Mouse (Mus musculus): ENCODE measurements around the gene Gucy1a1.

Gene Gucy1a1

DNA sequence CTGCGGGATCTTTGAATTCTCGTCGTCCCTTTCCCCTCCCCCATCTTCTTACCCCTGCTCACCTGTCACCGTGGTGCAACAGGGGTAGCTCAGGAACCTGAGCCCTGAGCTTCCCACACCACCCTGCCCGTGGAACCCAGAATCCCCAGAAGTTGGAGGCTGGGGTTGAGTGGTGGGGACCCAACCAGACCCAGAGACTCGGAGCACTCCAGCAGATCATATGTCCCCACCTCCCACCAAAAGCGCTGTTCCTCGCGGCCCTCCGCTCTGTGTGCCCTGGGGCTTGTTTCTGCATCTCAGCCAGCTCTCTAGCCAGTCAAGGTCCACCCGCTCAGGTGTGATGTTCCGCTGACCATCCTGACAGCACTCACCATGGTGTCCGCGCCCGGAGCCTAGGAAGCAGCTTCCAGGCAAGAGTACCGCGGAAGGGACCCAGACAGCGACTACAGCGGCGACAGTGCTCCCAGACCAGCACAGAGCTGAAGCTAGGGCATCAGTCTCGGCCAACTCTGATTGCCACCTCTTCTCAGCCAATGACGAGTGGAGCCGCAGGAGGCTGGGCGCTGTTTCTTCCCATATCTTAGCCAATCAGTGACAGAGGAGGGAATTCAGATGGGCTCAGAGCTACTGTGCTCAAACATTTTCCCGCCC is 71.3 kb downstream of the Gucy1a1 start, which contains the start of gene Gucy1b1:
Gene Gucy1b1 (minus strand): TSS at position 489 of the 651 bp plus-strand sequence.
- in situ Hi-C loops (cut with MseI, MboI): no loop called here

DNA sequence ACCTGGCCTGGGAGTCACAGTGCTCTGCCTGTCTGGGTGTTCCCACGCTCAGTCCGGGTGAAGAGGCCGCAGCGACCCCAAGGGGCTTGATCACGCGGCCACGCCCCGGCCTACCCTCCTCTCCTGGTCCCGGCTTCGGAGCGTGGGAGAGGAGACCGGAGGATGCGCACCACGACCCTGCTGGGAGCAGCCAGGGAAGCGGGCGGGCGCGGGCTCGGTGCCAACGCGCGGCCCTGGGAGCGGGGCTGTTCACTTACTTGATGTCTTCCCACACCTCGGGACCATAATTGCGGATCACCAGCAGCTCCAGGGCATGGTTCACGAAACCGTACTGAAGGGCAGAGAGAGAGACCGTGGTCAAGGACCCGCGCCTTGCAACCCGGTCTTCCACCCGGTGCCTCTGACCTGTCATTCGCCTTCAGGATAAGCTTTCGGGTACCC is 71.8 kb downstream of the Gucy1a1 start:
- in situ Hi-C loops (cut with MseI, MboI): no loop called here

DNA sequence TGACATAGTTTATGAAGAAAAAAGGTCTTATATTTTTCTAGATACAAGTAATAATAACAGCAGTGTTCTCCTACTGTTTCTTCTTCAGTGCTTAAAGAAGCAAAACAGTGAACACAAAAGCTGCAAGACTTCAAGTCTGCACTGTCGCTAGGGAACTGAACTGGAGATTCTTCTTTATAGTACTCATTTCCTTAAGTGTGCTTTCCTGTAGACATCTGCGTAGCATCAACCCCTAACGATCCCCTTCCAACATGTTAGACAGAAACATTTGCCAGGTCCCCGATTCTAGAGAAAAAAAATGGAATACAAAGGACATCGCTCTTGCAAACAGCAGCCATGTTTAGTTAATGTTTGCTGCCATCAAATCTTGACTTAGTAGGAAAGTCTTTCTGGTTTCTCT is 77.8 kb downstream of the Gucy1a1 start:
- in situ Hi-C loops (cut with MseI, MboI): no loop called here

DNA sequence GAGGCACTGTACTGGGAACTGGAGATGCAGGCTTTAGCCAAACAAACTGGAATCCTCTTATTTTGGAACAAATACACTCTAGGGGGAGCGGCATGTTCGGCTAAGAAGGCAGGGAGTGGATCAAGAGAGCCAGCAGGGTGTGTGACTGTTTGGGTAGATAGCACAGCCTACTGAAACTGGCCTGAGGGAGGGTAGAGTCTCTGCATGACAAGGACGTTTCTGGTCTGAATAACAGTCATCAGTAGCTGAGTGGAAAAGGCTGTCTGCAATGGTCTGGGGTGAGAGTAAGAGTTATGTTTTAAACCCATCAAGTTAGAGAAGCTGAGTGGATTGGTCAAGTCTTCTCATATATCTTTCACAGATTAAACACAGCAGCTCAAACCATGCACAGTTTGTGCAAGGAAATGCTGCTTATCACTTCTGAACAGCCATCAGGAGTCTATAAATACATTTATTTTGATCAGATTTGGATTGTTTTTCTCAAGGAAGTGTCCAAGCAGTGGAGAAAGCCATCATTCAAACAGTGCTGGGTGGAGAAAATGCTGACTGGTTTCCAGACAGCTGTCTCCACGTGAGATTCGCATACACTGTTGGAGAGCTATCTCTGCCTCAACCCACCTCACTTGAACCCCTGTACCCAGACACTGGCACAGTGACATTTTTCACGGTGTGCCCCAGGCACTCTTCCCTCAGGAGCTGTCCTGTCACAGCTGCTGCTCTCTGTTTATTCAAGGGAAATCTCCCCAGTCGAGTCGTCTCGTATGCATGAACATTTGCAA is 84.0 kb downstream of the Gucy1a1 start:
- in situ Hi-C loops (cut with MseI, MboI): no loop called here

DNA sequence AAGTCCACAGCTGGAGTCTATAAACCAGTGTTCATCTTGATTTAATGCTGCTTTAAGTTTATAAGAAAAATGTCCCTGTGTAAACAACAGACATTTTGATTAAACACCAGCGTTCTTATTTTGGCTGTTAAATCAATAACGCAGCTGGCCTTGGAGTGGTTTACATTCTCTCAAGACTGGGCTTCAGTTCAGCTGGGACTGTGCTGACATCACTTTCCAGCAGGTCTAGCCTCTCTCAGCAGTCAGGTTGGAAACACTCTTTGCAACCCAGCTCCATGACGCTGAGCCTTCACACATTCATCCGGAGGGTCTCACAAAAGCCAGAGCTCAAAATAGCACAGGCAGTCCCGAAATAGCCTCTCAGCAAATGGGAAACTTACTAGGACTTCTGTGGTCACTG is 88.4 kb downstream of the Gucy1a1 start:
- in situ Hi-C loops (cut with MseI, MboI): no loop called here

DNA sequence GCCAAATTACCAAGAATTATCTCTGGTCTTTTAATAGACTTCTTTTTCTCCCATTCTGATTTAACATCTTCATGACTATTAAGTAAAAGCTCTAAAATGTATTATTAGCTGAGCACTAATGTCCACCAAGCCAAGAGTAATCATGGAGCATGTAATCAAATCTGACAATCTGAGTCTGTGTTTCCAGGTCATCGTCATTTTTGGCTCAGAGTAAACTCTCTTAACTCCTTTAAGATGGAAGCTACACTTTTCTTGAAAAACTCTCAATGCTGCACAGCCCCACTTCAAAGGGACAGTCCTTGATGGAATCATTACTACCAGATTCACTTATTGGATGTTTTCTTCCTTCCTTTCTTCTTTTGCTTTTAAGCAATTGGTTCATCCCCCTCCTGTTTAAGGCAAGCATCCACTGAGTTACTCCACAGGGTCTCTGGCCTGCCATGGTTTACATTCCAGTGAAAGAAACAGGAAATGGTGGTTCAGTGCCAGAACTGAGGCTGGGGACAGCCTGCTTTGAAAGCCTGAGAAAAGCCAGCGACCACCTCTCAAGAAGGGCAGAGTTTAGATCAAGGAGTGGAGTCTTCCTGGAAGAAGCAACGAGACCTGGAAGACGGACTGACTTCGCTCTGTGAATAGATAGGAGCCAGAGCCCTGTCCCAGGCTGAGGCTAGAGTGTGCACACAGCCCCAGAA is 91.2 kb downstream of the Gucy1a1 start:
- in situ Hi-C loops (cut with MseI, MboI): no loop called here

DNA sequence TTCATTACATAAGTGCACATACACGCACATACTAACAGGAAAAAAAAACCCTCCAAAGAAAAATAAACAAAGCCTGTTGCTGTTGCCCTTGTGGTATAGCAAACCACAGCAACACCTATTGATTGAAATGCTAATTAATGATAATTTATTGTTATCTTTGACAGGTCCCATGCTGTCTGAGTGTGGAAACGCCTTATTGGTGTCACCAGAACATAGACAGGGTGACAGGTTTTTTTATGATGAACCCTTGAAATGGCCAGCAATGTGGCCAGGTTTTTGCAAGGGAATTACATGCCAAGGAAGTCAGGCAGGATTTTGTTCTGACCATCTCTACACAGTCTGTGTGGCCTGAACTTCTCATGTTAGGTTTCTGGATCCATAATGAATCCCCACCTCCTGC is 93.6 kb downstream of the Gucy1a1 start:
- in situ Hi-C loops (cut with MseI, MboI): no loop called here

DNA sequence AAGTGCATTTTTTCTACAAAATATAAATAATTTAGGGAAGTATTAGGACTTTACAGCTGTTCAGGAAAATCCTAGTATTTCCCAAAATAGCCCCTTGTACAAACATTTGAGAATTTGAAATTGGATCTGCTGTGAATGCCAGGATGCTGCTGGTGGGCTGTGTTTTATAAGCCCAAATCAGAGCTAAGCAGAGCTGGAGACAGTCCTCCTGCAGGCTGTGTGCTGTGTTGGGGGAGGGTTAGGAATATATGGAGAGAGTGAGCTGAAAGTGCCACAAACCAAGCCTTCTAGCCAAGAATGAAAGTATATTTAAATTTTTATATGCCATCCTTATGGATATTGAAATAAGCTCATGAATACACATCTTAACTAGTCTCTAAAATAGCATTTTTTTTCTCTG is 94.1 kb downstream of the Gucy1a1 start:
- in situ Hi-C loops (cut with MseI, MboI): no loop called here

DNA sequence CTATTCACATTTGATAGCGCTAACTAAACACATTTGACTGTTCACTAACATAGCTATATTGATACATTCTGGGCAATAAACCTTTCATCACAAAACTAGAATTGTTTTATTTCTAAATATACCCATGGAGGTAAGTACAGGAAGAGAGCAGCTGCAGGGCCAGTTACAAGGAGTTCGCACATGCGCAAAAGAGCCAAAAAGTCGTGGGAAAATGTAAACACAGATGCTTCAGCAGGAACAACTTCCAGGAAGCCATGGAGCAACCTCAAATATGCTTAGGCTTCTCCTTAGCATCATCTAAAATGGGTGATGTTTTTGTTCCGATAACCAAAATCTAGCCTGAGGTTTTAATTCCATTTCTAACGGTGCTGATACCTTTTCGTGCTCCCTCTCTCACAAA is 96.9 kb downstream of the Gucy1a1 start:
- in situ Hi-C loops (cut with MseI, MboI): loop anchor here (5.0 kb wide), 1 partner anchor 284 kb away; no protein-coding TSS in a partner anchor

DNA sequence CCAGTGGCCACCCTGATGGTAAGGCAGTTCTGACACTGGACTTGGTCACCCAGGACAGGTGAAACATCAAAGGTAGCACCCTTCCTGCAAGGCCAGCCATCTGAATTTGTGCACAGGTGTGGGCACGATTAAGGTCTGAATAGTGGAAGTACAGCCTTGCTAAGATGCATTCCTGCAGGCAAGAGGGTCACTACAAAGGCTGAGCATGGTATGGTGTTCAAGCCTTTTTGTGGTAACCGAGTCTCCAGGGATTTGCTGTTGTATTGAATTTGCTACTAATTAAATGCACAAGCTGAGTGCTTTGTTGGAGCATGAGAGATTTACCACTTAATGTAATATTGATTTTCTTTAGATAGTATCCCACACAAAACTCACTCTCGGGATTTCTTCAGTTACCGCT is 97.5 kb downstream of the Gucy1a1 start:
- in situ Hi-C loops (cut with MseI, MboI): loop anchor here (5.0 kb wide), 1 partner anchor 284 kb away; no protein-coding TSS in a partner anchor

DNA sequence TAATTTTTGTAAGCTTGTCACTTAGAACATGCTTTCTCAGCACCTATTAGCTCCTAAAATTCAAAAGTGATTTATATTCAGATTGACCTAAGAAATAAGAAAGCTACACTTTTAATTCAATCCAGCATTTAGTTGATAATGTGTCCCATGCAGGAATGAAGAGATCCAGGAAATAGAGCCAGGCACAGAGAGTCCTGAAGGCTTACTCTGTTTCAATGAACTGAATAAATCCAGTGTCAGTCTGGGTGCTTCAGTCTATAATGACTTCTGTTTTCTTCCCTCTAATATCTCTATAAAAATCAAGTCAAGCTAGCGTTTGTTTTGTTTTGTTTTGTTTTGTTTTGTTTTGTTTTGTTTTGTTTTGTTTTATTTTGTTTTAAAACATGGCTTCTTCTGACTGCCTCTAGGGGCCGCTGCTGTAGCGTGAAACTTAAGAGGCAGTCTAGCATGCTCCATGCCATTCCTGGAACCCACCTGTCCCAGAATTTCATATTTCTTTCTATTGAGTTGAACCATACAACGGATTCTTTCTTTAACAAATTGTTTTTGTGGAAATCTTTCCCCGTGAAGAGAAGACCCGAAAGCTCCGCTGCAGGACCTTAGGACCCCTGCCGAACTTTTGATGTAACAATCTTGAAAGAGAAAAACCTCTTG is 98.4 kb downstream of the Gucy1a1 start:
- in situ Hi-C loops (cut with MseI, MboI): loop anchor here (5.0 kb wide), 1 partner anchor 285 kb away; no protein-coding TSS in a partner anchor

DNA sequence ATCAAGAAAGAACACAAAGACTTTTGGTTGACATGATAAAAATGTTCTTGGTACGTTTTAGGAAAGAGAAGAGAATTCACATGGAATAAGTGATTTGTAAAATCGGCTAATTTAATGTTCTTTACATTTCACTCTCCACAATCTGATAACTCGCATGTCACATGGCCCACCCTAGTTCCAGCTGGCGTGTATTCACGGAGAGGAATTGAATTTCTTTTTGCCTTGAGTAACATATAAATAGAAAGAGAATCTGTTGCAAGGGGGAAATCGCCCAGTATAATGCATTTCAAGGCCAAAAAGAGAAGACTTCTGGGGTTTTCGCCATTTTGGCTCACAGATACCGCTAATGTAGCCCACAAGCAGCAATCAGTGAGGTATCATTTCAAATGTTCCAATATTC is 99.5 kb downstream of the Gucy1a1 start:
- in situ Hi-C loops (cut with MseI, MboI): loop anchor here (5.0 kb wide), 1 partner anchor 286 kb away; no protein-coding TSS in a partner anchor

DNA sequence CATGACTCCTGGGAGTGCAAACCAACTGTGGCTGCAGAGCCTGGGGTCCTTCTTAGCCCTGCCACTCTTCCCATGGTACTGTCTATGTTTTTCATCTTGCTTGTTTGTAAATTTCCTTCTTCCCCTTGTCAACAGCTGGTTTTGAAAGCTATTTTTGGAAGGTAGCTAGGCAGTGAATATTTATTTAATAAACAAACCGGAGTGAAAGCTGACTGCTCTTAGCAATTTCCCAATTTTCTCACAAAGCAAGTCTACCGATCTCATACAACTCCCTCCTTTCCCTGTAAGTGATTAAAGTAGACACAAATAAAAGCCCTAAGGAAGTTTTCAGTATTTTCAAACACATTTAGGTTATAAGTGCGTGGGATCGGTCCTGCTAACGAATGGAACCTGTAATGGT is 100.7 kb downstream of the Gucy1a1 start:
- in situ Hi-C loops (cut with MseI, MboI): loop anchor here (5.0 kb wide), 1 partner anchor 287 kb away; no protein-coding TSS in a partner anchor

DNA sequence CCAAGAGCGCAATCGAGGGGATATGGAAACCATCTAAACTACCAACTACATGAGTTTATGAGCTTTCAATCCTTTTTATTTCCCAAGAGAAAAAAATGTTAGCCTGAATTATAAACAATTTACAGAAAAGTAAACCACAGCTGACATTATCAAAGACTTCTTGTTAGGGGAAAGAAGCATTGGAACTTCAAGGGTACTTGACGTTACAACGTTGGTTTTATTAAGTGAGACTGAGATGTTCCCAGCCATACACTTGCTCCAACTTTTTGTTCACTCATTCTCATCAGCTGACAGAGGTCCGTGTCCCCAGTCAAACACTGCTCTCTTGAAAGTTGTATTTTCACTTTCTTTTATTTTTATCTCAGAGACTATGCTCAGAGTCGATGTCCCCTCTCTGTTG is 101.9 kb downstream of the Gucy1a1 start:
- in situ Hi-C loops (cut with MseI, MboI): no loop called here
